Mouse (Mus musculus): ENCODE results near the gene Nudt3. TPM values are rescaled to one million over a fixed set of nuclear protein-coding genes. Genes with fewer than 3 reads are reported as not detected.

Nudt3 gene
- polyA plus RNA-seq, 1 experiment from 2014 or later, result 96.2 TPM

DNA sequence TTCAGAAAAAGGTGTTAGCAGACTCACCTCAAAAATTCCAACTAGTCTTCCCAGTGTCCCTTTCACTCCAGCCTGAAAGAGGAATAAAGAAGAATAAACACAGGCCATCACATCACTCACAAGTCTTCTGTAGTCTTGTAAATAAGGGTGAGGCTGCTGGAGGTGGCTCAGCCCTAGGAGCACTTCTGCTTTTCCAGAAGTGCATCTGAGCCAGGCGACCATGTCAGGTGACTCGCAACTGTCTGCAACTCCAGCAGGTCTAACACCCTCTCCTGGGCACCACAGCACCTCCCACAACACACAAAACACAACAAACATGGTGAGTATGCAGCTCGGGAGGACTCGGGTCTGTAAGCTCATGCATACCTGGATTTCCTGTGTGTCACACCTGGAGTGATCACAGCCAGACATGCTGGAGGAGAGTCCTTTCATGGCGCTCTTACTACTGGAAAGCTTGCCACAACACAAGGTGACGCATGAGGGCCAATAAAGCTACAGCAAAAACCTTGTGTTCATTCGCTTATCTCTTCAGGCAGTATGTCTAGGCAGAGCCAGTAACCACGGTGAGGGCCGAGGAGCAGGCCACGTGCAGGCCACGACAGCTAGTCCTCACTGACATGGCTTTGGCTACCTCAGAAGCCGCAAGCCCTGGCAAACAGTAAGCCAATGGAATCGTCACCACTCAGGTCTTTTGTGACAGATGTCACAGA lies 40.0 kb downstream of the Nudt3 start:
- Histone ChIP-seq H3K36me3 (peaks cover 96% of the 10 kb centered on the region), H3K4me1 (peaks cover 4% of the 10 kb centered on the region; the same call in 1 of the 2 replicates), H3K4me3 (no peak overlapping the region), H3K27me3 (ENCODE audit: low read depth, poor library complexity, severe bottlenecking) (no peaks in the 10 kb centered on the region), H3K9me3 (replicated peaks) (no peaks in the 10 kb centered on the region), H3K27ac (no peak overlapping the region)
- DNase-seq (ENCODE audit: low spot score), result no peak
- WGBS, result 92% methylated on average over 13 of the region's 13 CpGs

DNA sequence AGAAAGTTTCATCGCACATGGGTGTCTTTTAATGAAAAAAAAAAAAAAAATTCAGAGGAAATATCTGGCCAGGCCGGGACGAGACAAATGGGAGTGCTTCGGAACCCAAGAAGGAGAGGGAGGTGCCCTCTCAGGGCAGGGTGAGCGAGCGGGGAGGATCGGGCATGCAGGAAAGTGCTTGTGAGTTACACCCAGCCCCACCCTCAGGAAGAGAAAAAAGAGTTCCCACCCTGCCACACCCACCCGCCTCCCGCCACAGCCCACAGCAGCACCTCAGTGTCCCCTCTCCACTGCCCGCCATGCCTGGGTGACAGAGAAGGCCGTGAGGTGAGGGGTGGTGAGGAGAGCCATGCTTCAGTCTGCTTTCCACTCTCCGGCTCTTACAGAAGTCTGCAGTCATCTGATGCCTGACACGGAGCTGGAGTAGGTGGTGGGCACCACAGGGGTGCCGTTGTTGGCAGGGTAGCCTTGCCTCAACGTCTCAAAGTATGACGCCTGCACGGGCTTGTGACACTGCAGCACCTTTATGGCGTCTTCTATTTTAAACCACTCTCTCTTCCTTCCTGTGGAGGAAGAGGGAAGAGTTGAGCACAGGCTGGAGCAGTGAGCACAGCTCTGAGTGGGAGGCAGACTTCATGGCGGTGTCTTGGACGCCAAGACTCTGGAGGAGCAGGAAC lies 42.8 kb downstream of the Nudt3 start:
- DNase-seq (ENCODE audit: low spot score), result no peak
- H3K36me3 ChIP-seq, result peaks cover 93% of the 10 kb centered on the region
- H3K27ac ChIP-seq, result no peak overlapping the region
- H3K4me1 ChIP-seq, result peaks cover 7% of the 10 kb centered on the region
- WGBS, result 92% methylated on average over 20 of the region's 20 CpGs
- no peaks in the 10 kb centered on the region for H3K27me3 ChIP-seq (ENCODE audit: low read depth, poor library complexity, severe bottlenecking)
- H3K9me3 ChIP-seq (replicated peaks), result no peaks in the 10 kb centered on the region
- no peak overlapping the region for H3K4me3 ChIP-seq

DNA sequence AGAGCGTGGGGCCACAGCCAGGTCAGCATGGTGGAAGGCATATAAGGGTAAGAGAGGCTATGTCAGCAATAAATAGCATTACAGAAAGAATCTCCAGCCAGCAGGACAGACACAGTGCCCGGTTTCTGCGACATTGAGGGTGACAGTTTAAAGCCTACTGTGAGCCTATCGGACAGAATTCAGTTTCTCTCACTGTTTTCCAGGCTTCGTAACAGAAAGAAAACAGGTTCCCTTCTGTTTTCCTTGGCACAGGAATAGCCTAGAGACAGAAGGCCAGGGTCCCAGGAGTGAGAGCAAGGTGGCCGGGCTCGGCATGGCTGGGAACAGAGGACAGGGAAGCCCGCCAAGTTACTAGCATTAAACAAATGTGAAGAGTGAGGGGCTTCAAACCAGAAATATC lies 43.5 kb downstream of the Nudt3 start:
- Histone ChIP-seq H3K27ac (no peak overlapping the region), H3K9me3 (replicated peaks) (no peaks in the 10 kb centered on the region), H3K27me3 (ENCODE audit: low read depth, poor library complexity, severe bottlenecking) (no peaks in the 10 kb centered on the region), H3K4me1 (peaks cover 14% of the 10 kb centered on the region), H3K36me3 (peaks cover 92% of the 10 kb centered on the region), H3K4me3 (no peak overlapping the region)
- 96% methylated on average over 8 of the region's 8 CpGs for WGBS
- no peak for DNase-seq (ENCODE audit: low spot score)

DNA sequence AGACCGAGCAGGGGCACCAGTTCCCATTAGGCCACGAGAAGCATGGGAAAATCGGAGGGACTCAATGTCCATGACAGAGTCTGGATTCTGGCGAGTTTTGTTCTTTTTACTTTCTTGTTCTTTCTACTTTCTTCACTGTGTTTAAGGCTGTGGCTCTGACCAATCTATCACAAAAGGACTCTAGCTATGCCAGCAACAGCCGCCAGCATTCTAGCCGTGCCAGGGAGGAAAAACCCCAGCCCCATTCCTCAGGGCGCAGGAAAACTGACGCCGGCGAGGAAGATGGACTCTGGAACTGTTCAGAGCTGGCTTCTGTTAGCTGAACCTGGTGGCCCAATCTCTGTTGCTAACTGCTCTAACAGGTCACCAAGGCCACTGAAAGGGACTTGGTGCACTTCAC lies 44.8 kb downstream of the Nudt3 start:
- peaks cover 92% of the 10 kb centered on the region for H3K36me3 ChIP-seq
- H3K27ac ChIP-seq, result no peak overlapping the region
- DNase-seq (ENCODE audit: low spot score), result no peak
- no peaks in the 10 kb centered on the region for H3K27me3 ChIP-seq (ENCODE audit: low read depth, poor library complexity, severe bottlenecking)
- no peaks in the 10 kb centered on the region for H3K9me3 ChIP-seq (replicated peaks)
- peaks cover 18% of the 10 kb centered on the region for H3K4me1 ChIP-seq
- 94% methylated on average over 10 of the region's 10 CpGs for WGBS
- H3K4me3 ChIP-seq, result no peak overlapping the region

DNA sequence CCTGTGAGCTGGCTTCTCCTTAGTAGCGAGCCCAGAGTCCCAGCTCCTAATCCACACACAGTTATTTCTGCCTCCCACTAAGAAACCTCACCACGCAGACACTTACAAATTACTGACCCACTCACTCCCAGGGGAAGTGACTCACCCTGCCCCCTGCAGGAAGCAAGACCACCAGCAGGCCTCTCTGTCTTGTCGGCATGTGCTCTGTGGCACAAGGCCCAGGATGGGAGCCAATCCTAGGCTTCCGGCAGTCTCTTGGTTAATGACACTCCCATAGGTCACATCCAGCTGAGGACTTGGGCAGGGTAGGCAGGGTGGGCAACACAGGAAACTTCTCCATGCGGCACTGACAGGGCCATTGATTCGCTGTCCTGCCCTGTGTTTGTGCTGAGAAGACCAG lies 45.8 kb downstream of the Nudt3 start:
- Histone ChIP-seq H3K27ac (no peak overlapping the region), H3K4me3 (no peak overlapping the region), H3K9me3 (replicated peaks) (no peaks in the 10 kb centered on the region), H3K36me3 (peaks cover 88% of the 10 kb centered on the region), H3K4me1 (peaks cover 18% of the 10 kb centered on the region), H3K27me3 (ENCODE audit: low read depth, poor library complexity, severe bottlenecking) (no peaks in the 10 kb centered on the region)
- no peak for DNase-seq (ENCODE audit: low spot score)
- WGBS, result 79% methylated on average over 6 of the region's 6 CpGs

DNA sequence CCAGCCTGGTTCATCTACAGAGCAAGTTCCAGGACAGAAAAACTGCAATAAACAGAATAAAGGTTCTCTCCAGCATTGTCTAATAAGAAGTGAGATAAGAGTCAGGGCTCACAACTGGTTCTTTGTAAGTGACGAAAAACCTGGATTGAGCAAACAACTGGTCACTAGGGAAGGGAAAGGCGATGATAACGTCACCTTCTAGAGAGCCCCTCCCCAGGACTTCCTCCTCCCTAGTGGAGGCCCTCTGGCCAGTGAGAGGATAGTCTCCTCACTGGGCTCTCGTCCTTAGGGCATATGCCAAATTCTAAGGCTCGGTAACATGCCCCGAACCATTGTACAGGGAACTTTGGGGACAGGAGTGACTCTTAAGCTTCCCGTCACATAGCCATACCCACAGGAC lies 47.2 kb downstream of the Nudt3 start:
- Histone ChIP-seq H3K4me1 (peaks cover 18% of the 10 kb centered on the region), H3K36me3 (peaks cover 73% of the 10 kb centered on the region), H3K27ac (no peak overlapping the region; the same call in 1 of the 2 replicates), H3K4me3 (no peak overlapping the region), H3K9me3 (replicated peaks) (no peaks in the 10 kb centered on the region), H3K27me3 (ENCODE audit: low read depth, poor library complexity, severe bottlenecking) (no peaks in the 10 kb centered on the region)
- WGBS, result 86% methylated on average over 7 of the region's 7 CpGs
- DNase-seq (ENCODE audit: low spot score), result no peak

DNA sequence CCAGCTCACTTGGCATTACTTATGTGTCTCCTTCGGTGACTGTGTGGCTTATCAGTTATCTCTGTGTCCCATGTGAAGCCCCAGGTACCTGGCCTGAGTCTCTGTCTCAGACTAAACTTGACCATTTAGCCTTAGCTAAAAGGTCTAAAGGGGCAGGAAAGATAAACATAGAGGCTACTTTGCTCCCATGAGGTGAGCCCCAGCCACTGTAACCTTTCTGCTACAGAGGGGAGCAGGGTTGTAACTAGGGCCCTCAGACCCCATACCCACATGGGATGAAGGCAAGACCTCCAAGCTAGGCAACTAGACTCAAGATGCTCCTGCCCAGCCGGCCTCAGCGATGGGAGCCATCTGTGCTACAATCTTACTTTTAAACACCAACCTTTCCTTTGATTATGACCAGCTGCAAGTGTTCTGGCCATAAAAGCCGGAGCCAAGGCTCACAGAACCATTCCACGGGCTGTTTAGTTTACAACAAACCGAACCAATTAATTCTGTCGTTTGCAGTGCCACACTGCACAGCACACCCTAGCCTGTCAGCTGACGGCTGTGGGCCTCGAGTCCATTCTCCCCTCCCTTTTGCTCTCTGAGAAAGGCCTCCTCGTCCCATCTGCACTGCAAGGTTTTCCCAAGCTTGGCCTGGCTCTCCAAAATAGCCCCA lies 48.0 kb downstream of the Nudt3 start:
- Histone ChIP-seq H3K36me3 (peaks cover 65% of the 10 kb centered on the region), H3K9me3 (replicated peaks) (no peaks in the 10 kb centered on the region), H3K27me3 (ENCODE audit: low read depth, poor library complexity, severe bottlenecking) (no peaks in the 10 kb centered on the region), H3K4me1 (peaks cover 18% of the 10 kb centered on the region), H3K27ac (peak overlapping the region; percentile 4; the same call in 1 of the 2 replicates), H3K4me3 (no peak overlapping the region)
- 54% methylated on average over 10 of the region's 10 CpGs for WGBS
- no peak for DNase-seq (ENCODE audit: low spot score)

DNA sequence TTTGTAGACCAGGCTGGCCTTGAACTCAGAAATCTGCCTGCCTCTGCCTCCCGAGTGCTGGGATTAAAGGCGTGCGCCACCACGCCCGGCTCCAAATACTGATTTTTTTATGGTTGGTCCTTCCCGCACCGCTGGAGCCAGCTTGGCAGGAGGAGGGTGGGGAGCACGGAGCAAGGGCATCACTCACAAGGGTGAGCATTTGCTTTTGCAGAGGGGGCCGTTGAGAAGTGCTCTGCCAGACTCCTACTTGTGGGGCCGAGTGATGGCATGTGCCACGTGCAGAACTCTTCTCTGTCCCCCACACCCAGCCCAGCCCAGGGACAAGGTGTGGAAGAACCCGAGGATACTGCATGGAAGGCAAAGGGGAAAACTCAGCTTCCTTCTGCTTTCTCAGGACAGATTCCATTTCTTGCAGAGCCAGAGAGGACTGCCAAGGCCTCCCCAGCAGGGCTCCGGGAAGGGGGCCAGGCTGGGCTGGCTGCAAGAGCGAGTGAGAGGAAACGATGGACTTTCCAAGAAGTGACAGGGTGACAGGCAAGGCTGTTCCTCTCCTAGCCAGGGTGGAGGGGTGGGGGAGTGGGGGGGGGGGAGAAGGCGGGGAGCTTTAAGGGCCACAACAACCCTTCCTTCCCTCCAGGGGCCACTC lies 48.7 kb downstream of the Nudt3 start:
- 90% methylated on average over 16 of the region's 16 CpGs for WGBS
- no peak for DNase-seq (ENCODE audit: low spot score)
- no peak overlapping the region for H3K4me3 ChIP-seq
- no peaks in the 10 kb centered on the region for H3K27me3 ChIP-seq (ENCODE audit: low read depth, poor library complexity, severe bottlenecking)
- H3K4me1 ChIP-seq, result peaks cover 18% of the 10 kb centered on the region
- H3K27ac ChIP-seq, result no peak overlapping the region
- no peaks in the 10 kb centered on the region for H3K9me3 ChIP-seq (replicated peaks)
- H3K36me3 ChIP-seq, result peaks cover 59% of the 10 kb centered on the region

DNA sequence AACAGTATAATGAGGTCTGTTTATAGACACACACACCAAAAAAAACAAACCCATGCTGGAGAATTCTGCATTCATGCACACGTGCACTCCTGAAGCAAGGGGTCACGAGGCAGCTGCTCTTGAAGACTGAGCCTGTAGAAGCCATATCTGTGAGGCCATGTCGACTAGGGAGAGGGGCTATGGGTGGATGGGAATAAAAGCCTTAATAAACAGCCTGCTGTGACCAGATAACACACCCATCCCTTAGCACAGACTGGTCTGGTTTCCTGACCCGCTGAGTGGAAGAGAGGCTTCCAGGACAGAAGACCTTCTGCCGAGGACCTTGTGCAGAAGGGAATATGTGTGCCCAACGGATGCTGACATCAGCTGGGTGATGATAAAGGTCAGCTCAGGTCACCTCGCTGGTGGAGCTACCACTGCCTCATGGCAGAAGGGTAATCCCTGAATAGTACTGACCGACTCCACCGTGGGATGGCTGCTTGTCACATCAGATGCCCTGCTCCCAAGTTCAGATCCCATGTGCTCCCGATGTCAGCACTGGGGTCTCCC lies 49.4 kb downstream of the Nudt3 start:
- Histone ChIP-seq H3K27me3 (ENCODE audit: low read depth, poor library complexity, severe bottlenecking) (no peaks in the 10 kb centered on the region), H3K9me3 (replicated peaks) (no peaks in the 10 kb centered on the region), H3K4me3 (no peak overlapping the region), H3K4me1 (peaks cover 18% of the 10 kb centered on the region), H3K27ac (no peak overlapping the region), H3K36me3 (peaks cover 51% of the 10 kb centered on the region)
- WGBS, result 89% methylated on average over 10 of the region's 10 CpGs
- no peak for DNase-seq (ENCODE audit: low spot score)

DNA sequence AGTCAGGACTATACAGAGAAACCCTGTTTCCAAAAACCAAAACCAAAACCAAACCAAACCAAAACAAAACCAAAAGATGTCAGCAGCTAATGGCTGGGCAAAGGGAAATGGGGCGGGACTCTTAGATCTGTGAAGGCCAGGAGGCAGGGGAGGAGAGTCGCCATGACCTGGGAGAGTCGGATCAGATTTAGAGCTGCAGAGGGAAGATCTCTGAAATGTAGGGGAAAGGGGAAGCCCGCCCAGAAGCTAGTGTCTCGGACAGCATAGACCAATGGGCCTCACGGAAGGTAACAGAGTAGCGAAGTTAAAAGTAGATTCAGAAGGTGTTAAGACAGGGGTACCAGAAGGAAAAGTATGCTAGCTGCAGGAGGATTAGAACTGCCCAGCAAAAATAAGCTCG lies 52.0 kb downstream of the Nudt3 start:
- DNase-seq (ENCODE audit: low spot score), result no peak
- WGBS, result 77% methylated on average over 8 of the region's 8 CpGs
- no peak overlapping the region for H3K27ac ChIP-seq
- peaks cover 30% of the 10 kb centered on the region for H3K36me3 ChIP-seq
- no peaks in the 10 kb centered on the region for H3K27me3 ChIP-seq (ENCODE audit: low read depth, poor library complexity, severe bottlenecking)
- no peaks in the 10 kb centered on the region for H3K9me3 ChIP-seq (replicated peaks)
- no peak overlapping the region for H3K4me3 ChIP-seq
- peaks cover 26% of the 10 kb centered on the region for H3K4me1 ChIP-seq

DNA sequence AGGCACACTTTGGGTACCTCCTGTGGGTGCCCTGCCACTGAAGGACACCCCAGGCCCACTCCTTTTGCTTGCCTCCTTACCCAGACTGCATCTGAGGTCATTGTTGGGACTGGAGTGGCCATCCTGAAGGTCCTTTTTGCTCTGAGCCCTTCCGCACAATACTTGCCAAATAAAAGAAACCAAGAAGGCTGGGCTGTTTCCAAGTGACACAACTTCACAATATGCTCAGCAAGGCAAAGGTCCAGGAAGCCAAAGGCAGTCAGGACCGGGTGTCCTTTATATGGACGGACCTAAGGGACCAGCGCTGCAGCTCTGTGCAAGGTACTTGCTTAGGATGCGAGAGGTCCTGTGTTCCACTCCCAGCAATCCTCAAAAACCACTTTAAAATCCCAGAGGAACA lies 55.1 kb downstream of the Nudt3 start:
- H3K27ac ChIP-seq, result no peak overlapping the region
- peaks cover 32% of the 10 kb centered on the region for H3K4me1 ChIP-seq
- H3K36me3 ChIP-seq, result peaks cover 17% of the 10 kb centered on the region
- 90% methylated on average over 5 of the region's 5 CpGs for WGBS
- no peak for DNase-seq (ENCODE audit: low spot score)
- H3K4me3 ChIP-seq, result no peak overlapping the region
- no peaks in the 10 kb centered on the region for H3K27me3 ChIP-seq (ENCODE audit: low read depth, poor library complexity, severe bottlenecking)
- no peaks in the 10 kb centered on the region for H3K9me3 ChIP-seq (replicated peaks)

DNA sequence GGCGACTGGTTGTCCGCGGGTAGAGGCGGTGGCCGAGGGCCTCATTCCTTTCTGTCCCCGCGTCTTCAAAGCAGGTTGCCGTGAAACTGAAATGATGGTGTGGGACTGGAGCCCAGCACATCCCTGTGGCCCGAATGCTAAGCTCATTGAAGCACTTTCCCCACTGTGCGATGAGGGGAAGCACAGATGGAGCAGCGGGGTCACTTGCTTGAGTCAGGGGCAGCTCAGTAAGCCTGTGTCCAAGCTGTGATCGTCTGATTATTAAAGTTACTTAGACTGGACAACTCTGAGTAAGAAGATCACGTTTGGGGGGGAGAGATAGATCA lies 57.4 kb downstream of the Nudt3 start:
- Histone ChIP-seq H3K27me3 (ENCODE audit: low read depth, poor library complexity, severe bottlenecking) (no peaks in the 10 kb centered on the region), H3K36me3 (peaks cover 29% of the 10 kb centered on the region), H3K4me1 (peaks cover 40% of the 10 kb centered on the region), H3K4me3 (peak overlapping the region; percentile 66), H3K27ac (peak overlapping the region; percentile 79), H3K9me3 (replicated peaks) (no peaks in the 10 kb centered on the region)
- 1% methylated on average over 13 of the region's 13 CpGs for WGBS
- DNase-seq (ENCODE audit: low spot score), result no peak

Data from limb, embryonic 10.5 days (tissue).